Mouse (Mus musculus) MEL (cell line): ENCODE measurements at regions not wholly inside any gene's neighbourhood (a gene's known extent, or its start where the extent isn't known, plus 50 kb on each side); places are given as distances from the start of the nearest gene placed in this dataset.
A peak's percentile ranks its signal among the peaks of the same experiment; 100 is the strongest.

Experiments
- DNase-seq: peaks from one replicate; pipeline ENCODE4 v3.0.0; 2011; ENCODE audit warnings: low read depth, low spot score
- H3K27ac ChIP-seq: 2 replicates; pipeline ENCODE4 v1.5.1; 2012; ENCODE audit warnings: low read depth, mild to moderate bottlenecking, control low read depth, low read length, moderate library complexity; ENCODE audit not compliant: control insufficient read depth
- H3K27me3 ChIP-seq, 2 experiments: fragments of 150-350 bp in 1 of 2; sonication (generic) in 1 of 2; 2 replicates each; pipeline ENCODE4 v1.6.1; 2012; ENCODE audit warnings: low read length in 2 of 2, mild to moderate bottlenecking in 2 of 2, improper control_type of control experiment in 1 of 2, moderate library complexity in 1 of 2; ENCODE audit not compliant: insufficient read depth in 2 of 2, control insufficient read depth in 1 of 2
- H3K36me3 ChIP-seq, 2 experiments: 2 replicates each; pipeline ENCODE4 v1.6.1; 2012 to 2014; ENCODE audit warnings: low read length in 2 of 2, improper control_type of control experiment in 1 of 2, inconsistent platforms in 1 of 2, mild to moderate bottlenecking in 1 of 2; ENCODE audit not compliant: insufficient read depth in 2 of 2, control insufficient read depth in 1 of 2
- H3K4me1 ChIP-seq, 2 experiments: fragments of 150-350 bp in 1 of 2; sonication (generic) in 1 of 2; 2 replicates each; pipeline ENCODE4 v1.6.1; 2012; ENCODE audit warnings: low read length in 2 of 2, improper control_type of control experiment in 1 of 2, mild to moderate bottlenecking in 1 of 2; ENCODE audit not compliant: insufficient read depth in 2 of 2, control insufficient read depth in 1 of 2
- H3K4me3 ChIP-seq, 2 experiments: fragments of 150-350 bp in 1 of 2; sonication (generic) in 1 of 2; 2 replicates each; pipeline ENCODE4 v1.5.1; 2012; ENCODE audit warnings: low read depth in 2 of 2, low read length in 2 of 2, mild to moderate bottlenecking in 2 of 2, moderate library complexity in 2 of 2, control low read depth in 1 of 2, improper control_type of control experiment in 1 of 2; ENCODE audit not compliant: control insufficient read depth in 1 of 2, insufficient read depth in 1 of 2
- H3K79me2 ChIP-seq: 2 replicates; pipeline ENCODE4 v1.6.1; 2012; ENCODE audit warnings: mild to moderate bottlenecking, low read length, moderate library complexity; ENCODE audit not compliant: control insufficient read depth, poor library complexity, insufficient read depth
- H3K9ac ChIP-seq: 2 replicates; pipeline ENCODE4 v1.6.1; 2012; ENCODE audit warnings: low read depth, mild to moderate bottlenecking, control low read depth, low read length, moderate library complexity; ENCODE audit not compliant: control insufficient read depth, poor library complexity, severe bottlenecking
- H3K9me3 ChIP-seq: fragments of 150-350 bp; sonication (generic); replicated peaks from 2 replicates; pipeline ENCODE4 v1.6.1; 2012; ENCODE audit warnings: mild to moderate bottlenecking, low read length, improper control_type of control experiment, moderate library complexity; ENCODE audit not compliant: insufficient read depth
- MAX ChIP-seq: IDR thresholded peaks from 2 replicates; pipeline ENCODE4 v1.6.1; 2011; ENCODE audit warnings: low read length, improper control_type of control experiment
- RAD21 ChIP-seq: IDR thresholded peaks from 2 replicates; pipeline ENCODE4 v1.6.1; 2011; ENCODE audit warnings: mild to moderate bottlenecking, low read depth, low read length, improper control_type of control experiment

DNA sequence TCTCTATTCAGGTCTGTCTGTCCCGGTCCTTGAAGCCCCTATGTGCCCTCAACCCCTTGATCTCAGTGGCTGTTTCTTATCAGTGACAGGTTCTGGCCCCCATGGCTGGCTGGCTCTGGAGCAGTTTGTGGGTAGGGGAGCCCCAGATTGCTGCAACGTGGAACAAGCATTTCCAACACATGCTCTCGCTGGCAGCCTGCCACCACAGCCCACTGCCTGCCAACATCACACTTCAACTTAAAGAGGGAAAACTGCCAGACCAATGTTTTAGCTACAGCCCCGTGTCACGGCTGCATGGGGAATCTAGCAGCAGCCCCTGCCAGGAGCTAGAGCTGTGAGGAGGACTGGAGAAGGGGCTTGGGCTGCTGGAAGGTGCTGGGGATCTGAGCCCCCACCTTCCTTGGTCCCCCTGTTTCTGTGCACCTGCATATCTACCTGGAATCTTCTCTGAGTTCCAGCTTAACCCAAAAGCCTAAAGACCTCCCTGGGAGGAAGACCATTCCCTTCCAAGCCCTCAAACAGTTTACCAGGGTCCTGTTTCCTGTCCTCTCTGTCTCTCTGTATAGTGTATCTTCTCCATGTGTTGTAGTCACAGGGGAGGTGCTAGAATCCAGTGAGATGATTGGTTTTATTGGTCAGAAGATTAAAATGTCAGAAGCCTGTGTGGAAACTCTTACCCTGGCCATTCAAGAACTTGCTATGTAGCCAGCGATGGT lies 50.5 kb upstream of the Nek6 start:
- peaks cover 0 to 2% of the 10 kb centered on the region in 2 experiments; a peak in 1 of 4 replicates for H3K4me1 ChIP-seq

More for the DNA sequence above, 50.5 kb upstream of the Nek6 start:
- no peaks in the 10 kb centered on the region for H3K27me3 ChIP-seq
- DNase-seq, result peak; percentile 48
- H3K4me3 ChIP-seq, result no peak overlapping the region
- no peaks in the 10 kb centered on the region for H3K9me3 ChIP-seq
- no peak overlapping the region for H3K9ac ChIP-seq
- H3K36me3 ChIP-seq, result no peaks in the 10 kb centered on the region; a peak in 1 of 4 replicates
- no peaks in the 10 kb centered on the region for H3K79me2 ChIP-seq
- no peak for TF ChIP-seq RAD21
- TF ChIP-seq MAX, result peak; percentile 37; the same call in 1 of the 2 replicates
- H3K27ac ChIP-seq, result no peak overlapping the region
